Mouse (Mus musculus) kidney, adult 11 months (tissue): Measurements from ENCODE around the gene Csmd2.
A peak's percentile ranks its signal among the peaks of the same experiment; 100 is the strongest.
"Not testable (repeated sequence)": the region's sequence is repeated elsewhere in the genome, so short reads cannot be mapped to it uniquely, and the experiment has no call there.

ENCODE experiments used
- DNase-seq: peaks from one replicate; pipeline ENCODE4 v3.0.0; 2022

Gene Csmd2

DNA sequence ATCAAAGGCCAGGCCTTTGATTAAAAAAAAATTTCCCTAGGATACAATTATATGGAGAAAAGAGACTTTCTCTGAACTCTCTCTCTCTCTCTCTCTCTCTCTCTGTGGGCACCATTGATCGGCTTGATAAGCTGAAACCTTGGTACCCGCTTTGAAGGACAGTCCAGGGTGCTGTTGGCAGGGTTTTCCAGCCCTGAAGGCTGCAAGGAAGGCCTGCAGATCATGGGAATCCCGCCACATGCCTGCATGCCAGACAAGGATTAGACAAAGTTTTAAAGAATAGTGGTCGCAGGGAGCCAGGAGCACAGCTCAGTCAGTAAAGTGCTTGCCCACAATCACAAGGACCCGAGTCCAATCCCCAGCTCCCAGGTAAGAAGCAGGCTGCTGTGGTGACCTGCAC is 526.8 kb downstream of the Csmd2 start:
- DNase-seq = no peak

DNA sequence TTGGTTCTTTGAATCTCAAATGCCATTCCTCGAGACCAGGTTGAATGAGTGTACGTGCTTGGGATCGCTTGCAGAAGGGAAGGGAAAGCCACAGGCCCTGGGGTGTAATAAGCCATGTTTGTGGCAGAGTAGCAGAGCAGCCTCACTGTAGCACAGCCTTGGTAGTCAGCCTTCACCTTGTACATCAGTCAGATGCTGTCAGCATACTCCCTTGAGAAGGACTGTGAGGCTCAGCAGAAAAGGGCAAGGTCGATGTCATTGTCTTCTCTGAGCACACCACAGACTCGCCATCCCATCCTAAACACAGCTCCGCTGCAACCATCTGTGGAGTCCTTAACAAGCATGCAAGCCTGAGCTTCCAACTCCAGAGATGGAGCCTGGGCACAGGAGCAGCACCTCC is 533.6 kb downstream of the Csmd2 start:
- no peak for DNase-seq

DNA sequence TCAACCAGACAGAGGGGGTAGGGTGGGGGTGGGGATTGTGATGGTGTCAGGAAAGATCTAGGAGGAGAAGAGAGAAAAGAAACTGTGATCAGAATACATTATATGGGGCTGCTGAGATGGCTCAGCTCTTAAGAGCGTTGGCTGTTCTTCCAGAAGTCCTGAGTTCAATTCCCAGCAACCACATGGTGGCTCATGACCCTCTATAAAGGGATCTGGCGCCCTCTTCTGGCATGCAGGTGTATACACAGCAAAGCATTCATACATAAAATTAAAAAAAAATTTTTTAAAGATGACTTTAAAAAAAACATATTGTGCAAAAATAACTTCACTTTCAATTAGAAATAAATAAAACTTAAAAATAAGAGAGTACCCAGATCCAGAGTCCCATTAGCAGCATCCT is 555.7 kb downstream of the Csmd2 start:
- DNase-seq = no peak

DNA sequence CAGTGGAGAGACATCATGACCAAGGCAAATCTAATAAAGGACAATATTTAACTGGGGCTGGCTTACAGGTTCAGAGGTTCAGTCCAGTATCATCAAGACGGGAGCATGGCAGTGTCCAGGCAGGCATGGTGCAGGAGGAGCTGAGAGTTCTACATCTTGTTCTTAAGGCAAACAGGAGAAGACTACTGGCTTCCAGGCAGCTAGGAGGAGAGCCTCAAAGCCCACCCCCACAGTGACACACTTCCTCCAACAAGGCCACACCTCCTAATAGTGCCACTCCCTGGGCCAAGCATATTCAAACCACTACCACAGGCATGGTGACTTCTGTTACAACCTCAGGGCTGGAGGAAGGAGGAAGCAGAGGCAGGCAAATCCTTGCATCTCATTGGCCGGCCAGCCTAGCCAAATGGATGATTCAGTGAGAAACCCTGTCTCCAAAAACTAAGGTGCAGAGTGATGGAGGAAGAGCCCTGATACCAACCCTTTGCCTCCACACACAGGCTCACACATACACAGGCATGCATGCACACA is 556.4 kb downstream of the Csmd2 start:
- DNase-seq = not testable (repeated sequence)

DNA sequence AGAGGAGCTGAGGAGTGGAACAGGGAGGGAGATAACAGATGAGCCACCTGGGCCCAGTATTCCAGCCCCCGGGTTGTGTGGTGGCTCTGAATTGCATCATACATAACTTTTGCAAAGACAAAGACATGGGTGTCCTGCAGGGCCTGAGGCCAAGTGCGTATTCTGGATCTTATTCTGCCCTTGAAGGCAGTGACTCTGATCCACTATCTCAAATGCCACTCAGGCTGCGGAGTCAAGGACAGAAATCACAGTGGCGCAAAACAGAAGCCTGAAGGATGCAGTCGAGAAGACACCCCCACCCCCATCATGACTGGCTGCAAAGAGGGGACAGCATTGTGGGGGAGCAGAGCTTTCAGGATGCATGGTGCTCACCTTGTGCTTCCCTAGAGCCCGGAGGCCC is 563.1 kb downstream of the Csmd2 start:
- DNase-seq = no peak

DNA sequence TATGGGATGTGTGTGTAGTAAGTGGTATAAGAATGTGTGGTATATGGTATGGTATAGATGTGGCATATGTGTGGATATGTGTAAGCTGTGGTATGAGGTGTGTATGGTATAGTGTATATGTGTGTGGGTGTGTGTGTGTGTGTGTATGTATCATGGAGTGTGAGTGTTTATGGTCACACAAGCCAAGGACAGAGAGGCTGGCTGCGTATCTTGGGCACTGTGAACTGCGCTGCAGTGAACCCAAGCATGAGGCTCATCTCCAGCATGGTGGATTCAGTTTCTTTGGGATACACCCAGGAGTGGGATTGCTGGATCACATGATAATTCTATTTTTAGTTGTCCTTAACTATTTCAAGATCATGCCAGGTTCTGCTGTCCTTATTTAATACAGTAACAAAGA is 566.5 kb downstream of the Csmd2 start:
- DNase-seq = no peak

DNA sequence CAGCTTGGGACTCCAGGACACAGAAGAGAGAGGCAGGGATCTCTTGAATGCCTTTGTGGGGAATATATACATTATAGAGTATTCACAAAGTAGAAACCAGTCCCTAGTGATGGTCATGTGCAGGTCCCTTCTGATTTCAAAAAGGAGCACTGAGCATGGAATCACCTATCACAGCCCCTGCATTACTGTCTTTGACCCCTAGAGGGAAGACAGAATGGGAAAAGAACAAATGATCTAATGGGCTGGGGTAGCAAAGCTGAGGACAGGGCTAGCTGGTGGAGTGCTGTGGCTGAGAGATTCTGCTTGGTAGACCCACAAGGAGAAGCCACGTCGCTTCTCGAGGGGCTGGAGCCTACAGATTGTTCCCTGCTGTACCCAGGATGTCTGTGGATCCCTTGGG is 572.7 kb downstream of the Csmd2 start:
- no peak for DNase-seq

DNA sequence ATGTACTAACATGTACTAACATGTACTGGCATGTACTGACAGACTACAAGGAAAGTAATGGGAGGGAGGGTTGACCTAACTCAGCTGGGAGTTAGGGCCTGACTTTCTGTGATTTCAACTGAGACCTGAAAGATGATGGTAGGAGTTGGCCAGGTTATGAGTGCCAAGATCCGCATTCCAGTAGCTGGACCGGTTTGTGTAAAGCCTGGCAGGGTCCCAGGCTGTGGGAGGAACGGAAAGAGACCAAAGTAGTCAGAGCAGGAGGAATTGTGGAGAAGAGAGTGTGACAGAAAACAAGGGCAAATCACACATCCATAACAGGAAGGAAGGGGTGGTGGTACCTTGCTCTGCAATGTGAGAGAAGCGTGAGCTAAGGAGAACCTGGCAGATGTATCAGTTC is 588.2 kb downstream of the Csmd2 start:
- DNase-seq = peak; percentile 23

DNA sequence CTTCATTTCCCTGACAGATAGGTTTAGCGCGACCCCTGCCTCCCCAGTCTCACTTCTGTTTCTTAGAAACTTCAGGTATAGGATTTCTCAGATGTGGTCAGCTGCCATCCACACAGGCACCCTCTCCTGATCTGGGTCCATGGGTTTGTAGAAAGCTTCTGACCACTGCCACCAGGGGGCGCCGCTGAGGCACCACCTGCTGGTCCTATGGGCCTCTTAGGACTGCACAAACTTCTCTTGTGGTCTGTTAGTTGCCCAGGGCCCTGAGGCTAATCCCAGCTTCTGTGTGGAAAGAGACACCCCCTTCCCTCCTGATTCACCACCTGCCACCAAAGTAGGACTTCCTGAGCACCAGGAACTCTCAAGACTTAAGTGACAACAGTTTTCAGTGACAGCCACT is 591.5 kb downstream of the Csmd2 start:
- peak; percentile 7 for DNase-seq

DNA sequence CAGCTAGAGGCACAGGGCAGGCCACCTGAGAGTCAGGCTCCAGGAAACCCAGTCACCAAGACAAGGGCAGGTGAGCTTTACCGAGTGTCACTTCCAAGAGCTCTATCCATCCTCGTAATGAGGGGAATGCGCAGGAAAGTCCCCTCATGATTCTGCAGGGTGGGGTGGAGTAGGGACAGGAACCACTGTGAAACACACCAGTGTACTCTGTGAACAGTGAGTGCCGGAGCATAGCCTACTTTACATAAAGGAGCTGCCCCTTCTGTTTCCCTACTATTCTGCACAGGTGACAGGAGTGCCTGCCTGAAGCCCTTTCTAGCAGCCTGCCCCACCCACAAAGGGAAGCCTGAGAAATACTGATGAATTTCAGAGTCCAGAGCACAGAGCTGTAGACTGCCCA is 605.6 kb downstream of the Csmd2 start:
- no peak for DNase-seq

DNA sequence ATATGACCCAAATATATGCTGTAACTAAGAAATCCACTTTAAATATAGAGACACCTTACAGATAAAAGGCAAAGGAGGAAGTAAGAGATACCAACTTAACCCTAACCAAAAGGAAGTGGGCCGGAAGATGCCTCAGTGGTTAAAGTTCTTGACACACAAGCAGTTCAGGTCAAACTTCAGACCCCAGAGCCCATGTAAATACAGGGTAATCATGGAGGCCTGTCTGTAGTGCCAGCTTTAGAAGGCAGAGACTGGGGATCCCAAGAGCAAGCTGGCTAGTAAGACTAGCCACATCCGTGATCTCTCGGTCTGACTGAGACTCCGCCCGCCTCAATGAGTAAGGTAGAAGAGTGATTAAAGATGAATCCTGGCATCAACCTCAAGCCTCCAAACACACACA is 606.4 kb downstream of the Csmd2 start:
- no peak for DNase-seq

DNA sequence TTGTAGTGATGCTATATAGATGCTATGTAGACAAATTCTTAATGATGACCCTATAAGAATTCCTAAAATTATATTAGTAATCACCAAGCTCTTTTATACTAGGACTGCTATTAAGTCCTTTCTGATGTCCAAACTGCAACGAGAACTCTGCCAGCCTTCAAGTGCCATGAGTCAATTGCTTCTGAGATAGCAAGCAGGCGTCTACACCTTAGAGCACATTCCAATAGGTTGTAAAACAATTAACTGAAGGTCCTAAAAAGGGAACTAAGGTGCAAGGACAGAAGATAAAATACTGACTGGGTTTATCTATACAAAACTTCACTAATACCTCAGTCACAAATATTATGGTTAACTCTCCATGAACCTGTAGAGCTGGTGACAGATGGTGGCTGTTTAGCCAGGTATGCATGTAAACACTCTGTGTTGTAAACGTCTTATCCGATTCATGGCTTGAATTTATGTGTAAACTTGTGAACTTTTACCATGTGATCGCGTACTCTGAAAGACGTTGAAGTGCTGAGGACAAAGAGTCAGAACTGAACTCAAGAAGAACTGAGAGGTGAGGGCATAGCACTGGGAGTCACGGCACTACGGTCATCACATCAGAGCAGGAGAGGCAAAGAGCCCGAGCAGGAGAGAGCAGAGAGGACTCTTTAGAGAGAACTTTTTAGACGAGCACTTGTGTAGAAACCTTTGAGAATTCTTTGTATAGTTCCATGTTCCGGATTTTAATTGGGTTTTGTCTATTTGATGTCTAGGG is 610.3 kb downstream of the Csmd2 start:
- no peak for DNase-seq

DNA sequence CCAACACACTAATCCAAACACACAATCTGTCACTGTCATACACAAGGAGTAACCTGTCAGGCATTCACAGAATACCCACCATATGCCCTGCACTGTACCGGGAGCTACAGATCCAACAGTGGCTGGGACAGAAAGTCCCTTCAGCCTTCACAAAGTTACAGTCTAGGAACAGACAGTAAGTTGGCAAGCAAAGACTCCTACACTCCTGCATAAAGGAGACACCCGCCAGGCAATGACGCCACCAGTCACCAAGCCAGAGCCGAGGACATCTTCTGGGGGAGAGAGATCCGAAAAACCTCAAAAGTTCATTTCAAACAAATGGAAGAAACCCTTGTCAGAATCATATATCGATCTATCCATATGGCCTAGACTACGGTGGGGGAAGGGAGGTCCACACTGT is 618.9 kb downstream of the Csmd2 start:
- DNase-seq = no peak

DNA sequence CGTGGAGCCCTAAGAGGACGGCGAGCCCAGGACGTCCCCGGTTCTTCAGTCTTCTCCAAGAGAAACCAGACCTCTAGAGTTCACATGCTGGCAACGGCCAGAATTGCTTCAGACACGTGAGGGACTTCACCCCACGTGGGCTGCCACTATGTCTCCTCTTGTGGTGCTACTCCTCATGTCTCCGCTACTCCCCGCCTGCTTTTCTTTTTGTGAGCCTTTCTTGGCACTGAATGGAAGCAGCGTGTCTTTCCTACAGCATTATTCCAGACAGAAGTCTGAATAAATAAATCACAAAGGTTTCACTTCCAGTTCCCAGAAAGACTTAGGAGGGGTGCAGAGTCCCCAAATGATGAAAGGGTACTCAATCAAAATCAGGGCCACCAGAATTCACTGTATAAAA is 620.0 kb downstream of the Csmd2 start:
- no peak for DNase-seq

DNA sequence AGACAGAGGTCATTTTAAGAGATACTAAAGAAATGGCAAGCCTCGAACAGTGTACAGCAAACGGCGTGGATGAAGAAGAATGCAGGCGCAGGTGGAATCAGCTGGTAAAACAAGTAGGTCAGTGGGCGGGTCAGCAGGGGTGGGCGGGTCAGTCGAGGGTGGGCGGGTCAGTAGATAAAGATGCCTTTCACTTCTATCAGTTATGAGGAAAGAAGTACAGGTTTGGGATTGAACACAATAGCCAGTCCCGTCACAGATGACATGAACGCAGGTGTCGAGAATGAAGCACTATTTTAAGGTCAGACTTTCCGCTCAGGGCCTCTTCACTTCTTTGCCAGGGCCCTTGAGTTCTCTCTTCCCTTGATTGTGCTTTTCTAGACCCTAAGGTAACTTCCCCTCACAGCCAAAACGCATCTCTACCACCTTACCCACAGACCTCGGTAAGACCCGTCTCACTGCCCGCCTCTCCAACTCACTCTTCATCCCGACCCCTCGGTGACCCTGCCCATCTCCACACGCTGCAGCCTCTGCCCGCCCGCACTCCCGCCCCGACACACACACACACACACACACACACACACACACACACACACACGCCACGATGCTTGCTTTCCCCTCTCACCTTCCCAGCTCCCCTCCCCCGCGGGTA is 621.7 kb downstream of the Csmd2 start:
- DNase-seq = no peak

DNA sequence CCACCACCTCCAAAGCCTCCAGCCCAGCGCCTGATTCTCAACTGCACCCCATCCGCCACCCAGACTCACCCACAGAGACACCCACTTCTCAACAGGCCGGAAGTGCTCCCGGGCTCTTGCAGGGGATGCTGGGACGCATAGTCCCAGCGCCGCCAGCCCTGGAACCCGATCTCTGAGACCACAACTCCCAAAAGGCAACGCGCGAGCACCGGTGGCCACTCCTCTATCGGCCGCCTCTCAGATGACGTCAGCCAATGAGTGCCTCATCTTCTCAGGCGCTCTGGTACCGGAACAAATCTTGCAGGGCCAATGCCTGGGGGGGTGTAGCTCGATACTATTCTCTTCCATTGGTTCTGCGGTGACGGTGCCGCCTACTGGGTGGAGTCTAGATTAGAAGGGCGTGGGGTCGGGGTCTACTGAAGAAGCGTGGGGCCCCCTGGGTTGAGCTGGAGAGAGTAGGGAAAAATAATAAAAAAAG is 622.3 kb downstream of the Csmd2 start, which contains the start of gene Zscan20:
Zscan20 (minus strand) TSS at position 174 of the 478 bp plus-strand sequence.
- DNase-seq = peak; percentile 99

DNA sequence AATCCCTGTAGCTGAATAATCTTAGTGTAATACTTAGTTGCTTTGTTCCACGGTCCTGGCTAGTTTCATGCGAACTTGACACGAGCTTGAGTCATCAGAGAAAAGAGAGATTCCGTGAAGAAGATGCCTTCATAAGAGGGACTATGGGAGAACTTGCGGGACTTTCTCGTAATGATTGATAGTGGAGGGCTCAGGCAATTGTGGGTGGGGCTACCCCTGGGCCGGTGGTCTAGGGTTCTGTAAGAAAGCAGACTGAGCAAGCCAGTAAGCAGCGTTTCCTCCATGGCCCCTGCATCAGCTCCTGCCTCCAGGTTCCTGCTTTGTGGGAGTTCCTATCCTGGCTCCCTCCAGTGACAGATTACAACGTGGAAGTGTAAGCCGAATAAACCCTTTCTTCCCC is 623.0 kb downstream of the Csmd2 start:
- peak; percentile 38 for DNase-seq

DNA sequence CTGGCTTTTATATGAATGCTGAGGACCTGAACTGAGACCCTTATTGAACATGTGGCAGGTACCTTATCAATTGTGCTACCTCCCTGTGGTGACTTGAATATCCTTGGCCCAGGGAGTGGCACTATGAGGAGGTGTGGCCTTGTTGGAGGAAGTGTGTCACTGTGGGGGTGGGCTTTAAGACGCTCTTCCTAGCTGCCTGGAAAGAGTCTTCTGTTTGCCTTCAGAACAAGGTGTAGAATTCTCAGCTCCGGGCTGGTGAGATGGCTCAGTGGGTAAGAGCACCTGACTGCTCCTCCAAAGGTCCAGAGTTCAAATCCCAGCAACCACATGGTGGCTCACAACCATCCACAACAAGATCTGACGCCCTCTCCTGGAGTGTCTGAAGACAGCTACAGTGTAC is 624.1 kb downstream of the Csmd2 start:
- peak; percentile 18 for DNase-seq

DNA sequence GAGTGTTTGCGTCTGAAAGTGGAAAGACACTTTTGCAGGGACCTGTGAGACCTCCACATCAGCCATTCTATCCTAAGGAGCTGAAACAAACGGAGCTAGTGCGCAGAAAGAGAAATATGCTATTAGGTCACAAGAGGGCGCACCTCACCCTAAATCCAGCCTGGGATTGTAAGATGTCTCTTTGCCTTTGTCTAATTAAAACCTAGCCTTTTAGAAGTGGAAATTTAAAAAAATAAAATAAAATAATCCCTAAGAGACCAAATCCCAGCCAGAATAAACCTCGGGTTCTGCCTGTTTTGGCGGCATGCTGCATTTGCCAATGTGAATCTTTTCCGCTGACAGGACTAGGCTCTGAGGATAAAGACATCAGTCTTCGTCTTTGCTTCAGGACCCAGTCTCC is 625.7 kb downstream of the Csmd2 start:
- DNase-seq = peak; percentile 40

DNA sequence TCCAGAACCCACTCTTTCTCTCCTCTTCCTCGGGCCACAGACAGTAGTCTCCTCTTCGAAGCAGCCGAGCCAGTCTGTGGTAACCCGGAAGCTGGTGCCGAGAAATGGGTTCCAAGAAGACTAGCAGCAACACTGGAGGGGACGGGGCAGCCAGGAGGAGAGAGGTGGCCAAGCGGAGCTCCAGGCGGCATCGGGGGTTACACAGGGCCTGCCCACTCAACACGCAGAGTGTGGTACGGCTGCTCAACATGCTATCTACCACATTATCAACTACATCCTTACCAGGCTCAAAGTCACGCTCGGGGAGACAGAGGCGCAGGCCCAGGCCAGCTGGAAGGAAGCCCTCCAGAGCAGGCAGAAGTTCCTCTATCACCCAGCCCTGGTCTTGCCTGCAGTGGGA is 628.1 kb downstream of the Csmd2 start:
- peak; percentile 22 for DNase-seq
